Comparison of ENCODE assay signal across 19 mouse cellular contexts in the genomic region with DNA sequence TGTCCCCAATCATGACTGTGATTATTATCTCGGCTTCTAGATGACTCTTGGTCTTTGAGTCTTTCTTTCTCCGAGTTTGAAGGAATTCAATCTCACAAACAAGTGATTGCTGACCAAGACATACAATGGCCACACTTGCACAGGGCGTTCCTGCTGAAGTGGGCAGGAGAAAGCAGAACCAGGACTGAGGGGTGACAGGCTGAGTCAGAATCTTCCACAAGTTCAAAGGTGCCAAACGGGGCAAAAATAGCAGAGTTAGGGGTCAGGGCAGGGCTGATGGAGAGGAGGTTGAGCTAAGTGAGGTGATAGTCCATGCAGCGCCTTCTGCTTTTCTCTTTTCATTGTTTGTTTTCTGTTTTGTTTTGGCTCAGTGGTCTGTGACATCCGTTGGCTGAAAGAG. TPM values are rescaled to one million over a fixed set of nuclear protein-coding genes. Genes with fewer than 3 reads are reported as not detected.
DNase-seq lines count a peak whose midpoint lies in the region; TF ChIP-seq lines count a peak whose summit lies in the region.
"Had no signal": no experiment of that assay in that cellular context is flagged by ENCODE, and none has a peak within 500 bp of the region (broad histone marks: within the 10 kb centered on the region; RNA-seq: fewer than 3 reads in every experiment).

No protein-coding gene starts in this region.

- DNase-seq in kidney, adult 2 months = peak; percentile 19
- no peak for DNase-seq in kidney, postnatal 36 days
- peak; percentile 67 for DNase-seq in A20 (ENCODE audit: low read depth, low spot score)
- peak; percentile 34 for DNase-seq in skeletal muscle tissue, adult 2 months (ENCODE audit: low read depth, low spot score)
- DNase-seq in ovary, postnatal 10 days (ENCODE audit: low spot score) = no peak
- DNase-seq: adrenal gland, adult 8-10 months; adrenal gland, postnatal 36 days; cerebellum, adult 18-20 months; cerebellum, adult 9-11 months; cerebellum, postnatal 36 days; gastrocnemius, postnatal 36 days; heart, postnatal 14 days had no signal

- H3K36me3 ChIP-seq in kidney, adult 2 months (ENCODE audit: control insufficient read depth, insufficient read depth, low read length) = no peaks in the 10 kb centered on the region
- H3K36me3 ChIP-seq: embryonic facial prominence, embryonic 13.5 days; forebrain, embryonic 12.5 days; G1E; heart, embryonic 10.5 days; hindbrain, embryonic 13.5 days had no signal

- no peaks in the 10 kb centered on the region for H3K4me1 ChIP-seq in kidney, adult 2 months (ENCODE audit: control insufficient read depth, insufficient read depth, low read length)
- H3K4me1 ChIP-seq in brown adipose tissue, adult 24 weeks (ENCODE audit: control insufficient read depth, insufficient read depth, insufficient read length, low read length) = no peaks in the 10 kb centered on the region
- H3K4me1 ChIP-seq: forebrain, embryonic 12.5 days; hindbrain, embryonic 13.5 days had no signal

- H3K27ac ChIP-seq in kidney, adult 2 months (ENCODE audit: insufficient read depth, low read depth, low read length) = no peak overlapping the region
- peak overlapping the region; percentile 45; the same call in 1 of the 2 replicates for H3K27ac ChIP-seq in brown adipose tissue, adult 24 weeks (replicated peaks; ENCODE audit: low read depth, low read length)
- H3K27ac ChIP-seq: embryonic facial prominence, embryonic 13.5 days; forebrain, embryonic 12.5 days; heart, embryonic 10.5 days; hindbrain, embryonic 13.5 days; hindbrain, postnatal 0 days had no signal

- WGBS in kidney, adult 2 months = 73% methylated on average over 6 of the region's 6 CpGs

- H3K27me3 ChIP-seq in kidney, adult 2 months (replicated peaks; ENCODE audit: control insufficient read depth, insufficient read depth, low read length) = no peaks in the 10 kb centered on the region
- H3K27me3 ChIP-seq: embryonic facial prominence, embryonic 13.5 days; forebrain, embryonic 12.5 days; hindbrain, embryonic 13.5 days had no signal

- TF ChIP-seq POLR2A in kidney, adult 2 months (IDR thresholded peaks at IDR 0.05; ENCODE audit: low read depth, low read length) = no peak

- no peak overlapping the region for H3K4me3 ChIP-seq in kidney, adult 2 months (ENCODE audit: insufficient read depth, low read depth, low read length)
- H3K4me3 ChIP-seq in brown adipose tissue, adult 24 weeks (ENCODE audit: insufficient read depth, low read depth, low read length) = no peak overlapping the region
- H3K4me3 ChIP-seq: embryonic facial prominence, embryonic 13.5 days; forebrain, embryonic 12.5 days; heart, embryonic 10.5 days; hindbrain, embryonic 13.5 days had no signal

- TF ChIP-seq CTCF in kidney, adult 2 months (conservative IDR thresholded peaks at IDR 0.05; ENCODE audit: insufficient read depth, insufficient read length, low read depth, low read length) = no peak

RNA-seq across cellular contexts. Expression of gene Ptafr, which starts 36.6 kb away (rescaled TPM):
- 1.4 and 2.2 TPM in 2 replicates for polyA plus RNA-seq in kidney, adult 2 months (2012; rRNA removed)
- 1.0 and 3.6 TPM in 2 replicates for polyA plus RNA-seq in brown adipose tissue, adult 24 weeks (2012; ENCODE audit: insufficient read depth, insufficient read length, missing spikeins)

RNA-seq across cellular contexts. Expression of gene Eya3, which starts 38.3 kb away (rescaled TPM):
- 19.0 and 21.6 TPM in 2 replicates for polyA plus RNA-seq in kidney, adult 2 months (2012; rRNA removed)
- 13.8 and 20.5 TPM in 2 replicates for polyA plus RNA-seq in brown adipose tissue, adult 24 weeks (2012; ENCODE audit: insufficient read depth, insufficient read length, missing spikeins)

Comparison
In these comparisons a context has a peak if more than half of its experiments do, and no peak if none do; other contexts are left out.
1. DNase-seq: peak in kidney, adult 2 months (single experiment), A20 (single experiment) and skeletal muscle tissue, adult 2 months (single experiment); none in kidney, postnatal 36 days (0 of 2) and ovary, postnatal 10 days (single experiment).